Mouse (Mus musculus) cerebellum, postnatal 14 days (tissue): ENCODE measurements at regions not wholly inside any gene's neighbourhood (a gene's known extent, or its start where the extent isn't known, plus 50 kb on each side); places are given as distances from the start of the nearest gene placed in this dataset.

Experiments used
- DNase-seq, 2 experiments: peaks; one replicate each; pipeline ENCODE4 v3.0.0; 2021; ENCODE audit warnings: mixed read lengths in 2 of 2

DNA sequence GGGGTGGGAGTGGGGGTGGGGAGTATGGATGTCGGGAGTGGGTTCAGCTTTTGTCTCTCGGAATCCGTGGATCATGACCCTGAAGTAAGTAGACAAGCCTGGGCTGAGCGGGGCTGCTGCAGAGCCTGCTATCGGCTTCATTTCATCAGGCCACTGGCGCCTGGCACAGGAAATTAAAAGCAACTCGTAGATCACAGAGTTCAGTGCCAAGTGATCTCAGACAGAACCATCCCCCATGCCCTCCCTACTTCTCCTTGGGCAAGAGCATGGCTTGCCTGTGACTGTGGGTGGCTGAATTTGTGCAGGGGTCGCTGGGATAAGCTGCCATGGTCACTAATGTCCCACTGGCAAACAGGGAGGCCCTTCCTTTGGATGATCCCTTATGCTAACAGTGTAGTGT is 161.3 kb upstream of the Il12b start:
- DNase-seq, result peak in 1 of 2 experiments; percentile 9

DNA sequence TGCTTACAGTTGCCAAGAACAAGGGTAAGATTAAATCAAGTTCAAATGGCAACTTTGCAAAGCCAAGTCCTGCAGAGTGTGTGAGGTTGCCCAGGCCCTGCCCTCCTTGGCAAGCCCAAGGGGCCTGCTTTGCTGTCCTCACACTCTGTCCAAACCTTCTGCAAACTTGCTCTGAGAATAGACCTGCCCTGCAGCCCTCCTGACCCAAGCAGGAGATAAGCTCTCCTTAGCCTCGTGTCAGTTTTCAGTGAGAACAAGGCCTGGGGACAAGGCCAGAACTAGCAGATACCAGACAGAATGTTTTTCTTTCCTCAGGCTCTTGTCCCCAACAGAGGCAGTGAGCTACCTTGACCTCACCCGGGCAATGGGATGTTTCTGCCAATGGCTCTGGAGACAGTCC is 156.7 kb upstream of the Il12b start:
- DNase-seq, result no peak

DNA sequence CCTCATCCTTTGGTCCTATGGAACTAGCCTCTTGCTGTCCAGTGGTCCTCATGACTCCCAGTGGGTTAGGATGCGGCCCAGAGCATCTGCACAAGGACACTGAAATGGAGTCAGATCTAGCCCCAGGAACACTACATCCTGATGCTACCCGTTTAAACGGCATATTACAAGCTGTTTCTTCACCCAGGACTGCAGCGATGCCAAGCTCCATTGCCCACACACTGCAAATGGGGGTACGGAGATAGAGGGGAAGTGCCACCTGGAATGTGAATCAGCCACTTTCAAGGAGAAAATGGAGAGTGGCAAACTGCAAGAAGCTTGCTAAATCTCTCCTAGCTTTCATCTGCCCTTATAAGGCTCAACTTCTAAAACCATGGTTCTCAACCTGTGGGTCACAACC is 148.0 kb upstream of the Il12b start:
- DNase-seq, result no peak

DNA sequence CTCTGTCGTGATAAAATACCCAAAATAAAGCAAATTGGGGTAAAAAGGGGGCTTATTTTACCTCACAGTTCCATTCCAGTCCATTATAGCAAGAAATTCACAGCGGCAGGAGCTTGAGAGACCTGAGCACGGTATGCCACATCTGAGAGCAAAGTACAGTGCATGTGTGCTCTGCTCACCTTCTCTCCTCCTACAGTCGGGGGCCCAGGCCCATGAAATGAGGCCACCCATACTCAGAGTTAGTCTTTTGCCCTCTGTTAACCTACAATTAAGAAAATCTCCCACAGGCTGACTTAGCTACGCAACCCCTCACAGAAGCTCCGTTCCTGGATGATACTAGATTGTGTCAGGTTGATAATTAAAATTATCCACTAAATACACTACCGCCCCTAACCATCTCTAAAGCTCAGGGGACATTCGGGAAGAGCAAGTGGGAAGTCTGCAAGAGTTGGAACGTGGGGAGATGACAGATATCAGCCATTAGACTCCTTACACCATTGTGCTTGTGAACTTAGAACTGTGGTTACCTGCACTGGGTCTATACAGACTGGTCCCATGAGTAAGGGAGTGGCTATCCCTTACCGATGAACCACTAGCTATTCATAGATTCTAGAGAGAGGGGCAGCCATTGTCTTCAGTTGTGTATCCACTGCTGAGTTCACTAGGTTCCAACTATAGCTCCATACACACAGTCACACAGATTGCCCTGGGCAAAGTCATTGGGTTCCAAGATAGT is 139.3 kb upstream of the Il12b start:
- no peak for DNase-seq

DNA sequence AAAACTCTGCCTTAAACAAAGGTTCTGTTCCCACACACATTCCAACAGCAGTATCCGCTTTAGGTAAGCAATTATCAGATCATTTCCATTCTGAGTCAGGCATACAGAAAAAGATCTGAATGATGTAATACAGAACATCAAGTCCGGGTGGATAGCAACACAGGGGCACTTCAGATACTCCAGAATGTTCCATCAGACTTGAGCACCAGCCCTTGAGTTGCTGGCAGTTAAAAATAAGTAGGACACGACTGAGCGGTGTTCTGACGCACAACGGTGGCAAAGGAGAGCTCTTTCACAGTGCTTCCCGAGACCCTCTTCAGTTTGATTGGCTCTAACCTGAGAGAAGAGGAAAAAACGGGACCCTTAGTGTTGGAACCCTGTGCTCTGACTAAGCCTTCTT is 138.2 kb upstream of the Il12b start:
- no peak for DNase-seq

DNA sequence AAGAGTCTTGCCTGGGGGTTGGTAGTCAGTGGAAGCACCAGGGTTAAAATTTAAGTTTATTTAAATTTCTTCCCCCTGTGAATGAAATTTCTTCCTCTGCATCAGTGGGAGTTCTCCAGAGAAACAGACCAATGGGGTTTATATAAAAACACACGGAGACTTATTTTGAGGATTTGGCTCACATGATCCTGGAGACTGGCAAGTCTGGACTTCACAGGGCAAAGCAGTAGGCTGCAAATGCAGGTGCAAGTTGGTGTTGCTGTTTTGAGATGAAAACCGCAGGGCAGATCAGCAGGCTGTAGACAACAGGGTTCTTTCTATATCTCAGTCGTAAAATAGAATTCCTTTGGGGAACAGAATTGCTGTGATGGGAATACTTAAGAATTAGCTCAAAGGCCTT is 137.3 kb upstream of the Il12b start:
- DNase-seq, result no peak

DNA sequence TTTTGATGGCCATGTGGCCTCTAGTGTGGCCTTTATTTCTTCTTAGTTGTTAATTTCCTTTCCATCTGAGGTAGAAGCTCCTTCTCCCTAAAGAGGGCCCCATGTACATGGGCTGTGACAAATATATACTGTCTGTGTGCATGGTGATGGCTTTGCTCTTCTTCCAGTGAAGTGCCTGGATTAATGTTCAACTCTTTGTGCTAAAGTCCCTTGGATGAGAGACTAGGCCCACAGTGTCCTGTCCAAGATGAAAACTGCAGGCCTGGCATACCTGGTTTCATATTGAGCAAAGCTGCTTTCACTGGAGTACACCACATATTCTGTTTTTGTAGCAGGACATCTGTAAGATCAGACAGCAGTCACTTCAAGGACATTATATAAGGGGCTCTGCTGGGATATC is 127.6 kb upstream of the Il12b start:
- no peak for DNase-seq

DNA sequence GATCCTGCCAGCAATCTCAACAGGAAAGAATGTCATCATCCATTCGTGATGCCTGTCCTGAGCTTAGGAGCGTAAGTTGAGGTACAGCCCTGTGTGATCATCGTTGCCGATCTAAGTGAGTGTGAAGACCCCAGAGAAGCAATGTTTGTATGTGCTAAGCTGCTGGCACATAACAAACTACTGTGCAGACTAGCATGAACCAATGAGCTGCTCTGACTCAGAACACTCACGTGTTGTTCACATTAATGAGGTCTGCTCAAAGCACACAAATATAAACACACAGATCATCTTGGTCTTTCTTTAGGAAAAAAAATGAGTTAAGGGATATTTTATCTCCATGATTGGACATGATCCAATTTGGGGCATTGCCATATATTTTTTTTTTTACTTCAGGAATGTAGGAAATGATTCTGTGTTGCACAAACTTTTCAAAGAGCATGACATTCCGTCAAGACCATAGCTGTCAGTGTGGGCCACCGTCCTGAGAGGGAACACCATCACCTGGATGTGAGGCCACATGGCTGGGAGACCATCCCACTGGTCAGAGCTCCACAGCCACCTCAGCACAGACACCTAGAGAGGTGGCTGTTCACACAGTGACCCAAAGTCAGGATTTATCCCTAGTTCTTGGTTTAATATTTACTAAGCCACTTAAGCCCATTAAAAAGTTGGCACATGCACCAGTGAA is 121.2 kb upstream of the Il12b start:
- DNase-seq, result no peak

DNA sequence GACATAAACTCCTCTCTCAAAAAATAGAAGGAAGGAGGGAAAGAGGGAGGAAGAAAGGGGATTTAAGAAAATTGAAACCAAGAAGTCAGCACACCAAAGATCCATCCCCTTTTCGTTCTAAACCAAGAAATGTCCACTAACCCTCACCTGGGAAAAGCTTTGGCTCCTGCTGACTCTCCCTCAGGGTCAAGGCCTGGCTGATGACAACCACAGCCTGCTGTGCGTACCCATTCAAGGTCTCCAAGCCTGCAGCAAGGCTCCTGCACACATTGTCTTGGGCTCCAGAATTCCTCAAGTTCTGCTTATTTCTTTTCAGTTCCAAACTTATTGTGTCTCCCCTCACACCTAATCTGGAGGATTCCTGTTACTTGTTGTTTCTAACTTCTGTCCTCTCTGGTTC is 113.9 kb upstream of the Il12b start:
- no peak for DNase-seq

DNA sequence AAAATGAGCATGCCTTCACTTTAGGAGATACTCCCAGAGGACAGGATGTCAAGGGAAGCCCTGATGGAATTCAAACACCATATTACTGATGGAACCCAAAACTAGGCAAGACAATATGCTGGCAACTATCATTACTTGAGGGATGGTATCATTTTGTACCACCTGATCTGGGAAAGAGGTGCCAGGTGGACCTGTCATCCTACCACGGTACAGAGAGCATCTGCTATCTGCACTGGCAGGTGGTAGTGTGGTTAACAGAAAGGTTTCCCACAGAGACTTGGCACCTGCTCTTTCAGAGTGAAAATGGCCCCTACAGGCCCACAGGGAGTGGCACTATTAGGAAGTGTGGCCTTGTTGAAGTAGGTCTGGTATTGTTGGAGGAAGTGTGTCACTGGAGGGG is 111.0 kb upstream of the Il12b start:
- peak; percentile 79 to 80 for DNase-seq

DNA sequence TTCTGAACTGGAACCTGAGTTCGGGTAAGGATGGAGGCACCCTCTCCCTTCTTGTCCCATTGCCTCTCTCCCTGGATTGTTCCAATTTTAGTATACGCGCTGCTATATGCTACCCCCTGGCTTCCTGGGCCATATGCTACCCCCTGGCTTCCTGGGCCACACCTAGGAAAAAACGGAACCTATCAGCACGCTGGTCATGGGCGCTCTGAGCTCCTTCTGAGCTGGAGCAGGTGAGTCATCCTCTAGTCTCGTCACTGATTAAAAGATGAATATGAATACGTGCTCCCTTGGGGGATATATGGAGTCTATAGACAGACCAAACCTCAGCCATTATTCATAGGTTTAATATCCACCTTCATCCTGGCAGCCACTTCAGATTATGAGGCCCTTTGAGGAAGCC is 96.1 kb upstream of the Il12b start:
- DNase-seq, result no peak

DNA sequence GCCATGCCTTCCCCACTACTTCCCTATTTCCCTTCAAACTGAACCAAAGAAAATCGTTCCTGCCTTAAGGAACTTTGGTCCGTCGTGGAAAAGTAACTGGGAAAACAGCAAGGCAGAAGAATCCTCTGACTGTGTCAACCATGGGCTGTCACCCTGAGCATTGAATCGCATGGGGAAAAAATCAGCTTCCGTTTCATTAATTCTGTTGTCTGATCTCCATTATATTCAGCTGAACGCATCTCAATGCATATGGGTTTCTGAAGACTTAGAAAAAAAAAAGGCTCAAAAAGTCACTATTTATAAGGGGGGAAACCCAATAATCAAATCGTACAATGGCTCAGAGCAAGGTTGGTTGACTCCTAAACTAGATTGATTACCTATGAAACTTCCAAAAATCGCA is 83.8 kb upstream of the Il12b start:
- DNase-seq, result no peak

DNA sequence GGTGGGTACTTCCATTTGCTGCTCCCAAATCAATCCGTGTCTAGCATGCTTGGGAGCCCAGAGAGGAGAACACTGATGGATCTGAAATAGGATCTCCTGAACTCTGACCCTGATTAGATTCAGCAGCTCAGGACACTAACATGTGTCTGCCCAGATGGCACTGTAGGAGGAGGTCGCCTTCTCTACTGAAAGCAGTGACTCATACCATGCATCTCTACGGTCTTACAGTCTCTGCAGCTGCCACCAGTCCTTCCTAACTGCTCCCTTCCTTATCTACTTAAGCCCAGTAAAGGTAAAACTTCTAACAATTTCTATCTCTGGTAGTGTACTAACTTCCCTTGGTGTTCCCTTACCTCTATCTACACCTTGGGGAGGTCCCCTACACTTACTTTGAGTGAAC is 80.7 kb upstream of the Il12b start:
- DNase-seq, result no peak

DNA sequence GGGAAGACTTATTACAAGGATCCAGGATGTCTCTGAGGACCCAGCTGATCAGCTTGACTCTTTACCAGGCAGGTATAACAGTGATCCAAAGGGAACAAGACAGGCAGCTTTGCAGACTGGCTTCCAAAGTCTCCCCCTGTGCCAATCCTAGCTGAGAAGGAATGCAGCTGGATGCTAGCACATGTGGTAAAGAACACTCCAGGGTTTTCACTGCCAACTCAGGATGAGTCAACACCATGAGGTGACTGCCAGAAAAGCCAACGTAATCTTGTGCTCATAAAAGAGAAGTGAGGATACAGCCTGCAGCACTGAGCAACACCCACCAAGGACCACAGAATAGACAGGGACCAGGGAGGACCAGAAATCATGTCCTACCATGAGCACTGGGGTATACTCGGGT is 76.5 kb upstream of the Il12b start:
- DNase-seq, result no peak

DNA sequence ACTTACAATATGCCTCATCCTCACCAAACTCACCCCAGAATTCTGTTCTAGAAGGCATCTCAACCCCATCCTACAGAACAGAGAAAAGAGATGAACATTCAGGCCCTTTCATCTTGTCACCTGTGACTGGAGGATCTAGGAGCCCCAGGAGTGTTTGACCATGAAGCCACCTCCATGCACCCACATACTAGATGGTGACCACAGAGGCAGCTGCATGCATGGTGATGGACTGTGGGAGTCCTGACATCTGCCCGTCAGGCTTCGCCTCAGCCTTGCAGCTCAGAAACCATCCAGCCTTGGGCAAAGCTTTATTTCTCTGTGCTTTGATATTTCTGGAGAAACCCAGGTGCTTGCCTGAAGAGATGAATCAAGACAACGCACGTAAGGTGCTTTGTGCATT is 74.8 kb upstream of the Il12b start:
- no peak for DNase-seq

DNA sequence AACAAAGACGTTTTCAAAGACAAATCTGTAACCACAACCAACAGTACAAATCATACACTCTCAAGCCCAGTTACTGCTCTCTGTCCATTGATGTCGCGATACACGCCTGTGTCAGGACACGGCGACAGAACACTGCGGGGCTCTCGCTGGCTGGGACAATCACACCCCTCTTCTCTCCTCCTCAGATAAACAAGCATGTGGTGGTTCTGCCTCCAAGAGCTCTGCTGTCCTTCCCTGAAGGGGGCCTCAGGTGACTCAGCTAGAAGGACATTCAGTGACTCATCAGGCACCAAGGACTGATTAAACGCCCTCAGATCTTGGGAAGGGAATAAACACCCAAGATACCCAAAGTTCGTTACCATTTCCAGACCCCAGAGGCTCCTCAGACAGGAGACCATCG is 74.3 kb upstream of the Il12b start:
- DNase-seq, result no peak

DNA sequence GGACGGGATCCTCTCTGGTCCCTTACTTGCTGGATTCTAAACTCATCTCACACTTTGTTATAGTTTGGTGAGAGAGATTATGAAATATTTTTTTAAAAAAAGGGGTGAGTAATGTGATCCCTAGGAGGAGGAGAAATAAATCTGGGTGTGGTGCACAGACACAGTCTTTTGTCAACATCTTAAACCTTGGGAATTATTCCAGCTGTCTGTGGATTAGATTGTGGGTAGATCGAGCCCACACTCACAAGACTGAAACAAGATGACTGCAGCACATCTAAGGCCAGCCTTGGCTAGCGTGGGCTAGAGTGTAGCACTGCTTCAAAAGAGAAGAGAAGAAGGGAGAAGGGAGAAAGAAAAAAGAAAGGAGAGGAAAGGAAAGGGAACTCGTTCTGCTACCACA is 70.4 kb upstream of the Il12b start:
- DNase-seq, result no peak

DNA sequence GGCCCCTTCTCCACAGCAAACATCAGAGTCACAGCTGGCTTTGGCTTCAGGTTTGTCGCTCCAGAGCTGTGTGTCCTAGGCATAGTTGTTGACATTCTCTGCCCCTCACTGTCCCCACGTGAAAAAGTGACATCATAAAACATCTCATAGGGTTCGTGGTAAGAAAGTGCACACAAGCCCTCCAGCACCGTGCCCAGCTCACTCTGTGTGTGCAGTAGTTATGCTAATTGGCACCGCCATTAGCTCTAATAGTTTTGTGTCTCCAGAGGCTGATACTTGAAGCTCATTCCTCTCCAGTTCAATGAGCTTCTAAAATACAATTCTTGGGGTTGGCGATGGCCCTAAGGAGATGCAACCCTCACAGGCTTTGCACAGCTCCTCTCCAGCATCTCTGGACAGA is 69.4 kb upstream of the Il12b start:
- no peak for DNase-seq

DNA sequence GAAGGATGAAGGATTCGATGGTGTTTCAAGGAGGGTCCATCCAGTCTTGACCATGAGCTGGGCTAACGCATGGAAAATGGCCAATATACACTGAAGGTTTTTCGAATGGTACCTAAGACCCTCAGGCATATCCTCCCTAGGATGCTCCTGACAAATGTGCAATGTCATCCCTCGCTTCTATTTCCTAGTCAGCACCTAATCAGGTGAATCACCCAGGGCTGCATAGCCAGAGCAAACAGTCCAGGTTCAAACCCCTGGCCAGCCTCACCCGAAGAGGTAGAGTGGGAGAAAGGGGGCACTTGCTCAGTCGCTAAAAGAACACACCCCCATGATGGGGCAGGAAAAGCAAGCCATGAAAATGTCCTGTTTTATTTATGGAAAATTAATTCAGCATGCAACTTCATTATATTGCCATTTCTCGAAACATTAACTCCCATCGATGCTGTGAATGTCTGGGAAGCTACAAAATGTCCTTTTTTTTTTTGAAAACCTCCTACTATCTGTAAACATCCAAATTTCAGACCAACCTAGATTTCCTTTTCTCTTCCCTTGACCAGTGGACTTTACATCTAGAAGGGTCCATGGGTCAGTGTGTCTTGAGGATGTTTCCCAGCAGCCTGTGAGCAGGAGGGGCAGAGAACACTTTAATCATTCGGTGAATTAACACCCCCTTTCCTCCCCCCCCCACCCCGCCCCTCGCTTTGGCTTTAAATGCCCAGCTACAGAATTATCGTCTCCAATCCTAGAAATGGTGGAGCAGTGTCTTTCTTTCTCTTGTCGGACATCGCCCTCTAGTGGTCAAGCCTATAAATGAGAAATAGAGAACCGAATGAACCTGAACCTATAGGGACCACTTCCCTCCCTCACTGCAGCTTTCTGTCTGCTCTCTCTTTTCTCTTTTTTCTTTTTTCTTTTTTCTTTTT is 68.8 kb upstream of the Il12b start:
- peak; percentile 84 to 85 for DNase-seq

DNA sequence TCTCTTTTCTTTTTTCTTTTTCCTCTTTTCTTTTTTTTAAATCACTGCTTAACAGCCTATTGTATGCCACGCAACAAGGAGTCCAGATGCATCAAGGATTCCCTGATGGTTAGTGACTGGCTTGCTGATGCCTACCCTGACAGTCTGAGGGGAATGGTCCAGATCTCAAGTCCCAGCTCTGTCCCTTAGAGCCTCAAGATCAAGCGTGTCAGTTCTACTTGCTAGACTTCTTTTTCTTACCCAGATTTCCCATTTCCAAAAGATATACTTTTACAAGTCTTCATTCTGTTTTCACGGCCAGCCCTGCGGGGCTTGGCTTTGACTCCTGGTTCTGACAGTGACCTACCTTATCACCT is 68.1 kb upstream of the Il12b start:
- no peak for DNase-seq

DNA sequence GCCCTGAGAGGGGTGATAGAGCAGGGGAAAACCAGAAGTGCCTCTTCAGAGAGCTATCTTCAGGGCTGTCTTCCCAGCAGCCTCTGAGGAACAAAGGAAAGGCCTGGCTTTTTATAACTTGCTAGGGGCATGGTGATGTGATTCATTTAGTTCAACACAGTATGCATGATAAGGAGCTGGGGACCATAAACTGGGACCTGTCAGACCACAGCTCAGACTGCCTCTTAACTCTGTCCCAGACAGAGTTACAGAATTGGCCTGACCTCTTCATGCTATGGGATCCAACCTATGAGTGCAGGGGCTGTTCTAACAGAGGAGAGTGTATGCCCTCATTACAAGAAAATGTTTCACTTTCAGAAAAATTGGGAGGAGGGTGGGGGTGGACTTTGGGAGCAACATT is 59.3 kb upstream of the Il12b start:
- no peak for DNase-seq

DNA sequence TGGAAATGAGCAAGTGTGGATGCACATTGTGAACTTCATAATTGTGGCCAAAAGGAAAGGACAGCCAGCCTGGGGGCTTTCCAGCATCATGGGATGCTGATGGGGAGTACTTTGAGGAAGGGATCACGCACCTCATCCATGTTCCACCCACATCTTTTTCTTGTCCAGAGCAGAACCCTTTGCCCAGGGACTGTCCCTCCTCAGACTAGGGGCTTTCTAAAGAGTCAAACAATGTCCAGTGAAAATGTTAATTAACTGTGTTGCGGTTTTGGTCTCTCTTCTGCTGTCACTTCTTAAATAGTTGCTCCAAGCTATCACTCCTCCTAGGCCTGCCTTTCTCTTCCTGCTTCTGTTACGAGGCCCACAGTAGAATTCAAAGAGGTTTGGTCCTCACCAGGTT is 51.6 kb upstream of the Il12b start:
- no peak for DNase-seq

DNA sequence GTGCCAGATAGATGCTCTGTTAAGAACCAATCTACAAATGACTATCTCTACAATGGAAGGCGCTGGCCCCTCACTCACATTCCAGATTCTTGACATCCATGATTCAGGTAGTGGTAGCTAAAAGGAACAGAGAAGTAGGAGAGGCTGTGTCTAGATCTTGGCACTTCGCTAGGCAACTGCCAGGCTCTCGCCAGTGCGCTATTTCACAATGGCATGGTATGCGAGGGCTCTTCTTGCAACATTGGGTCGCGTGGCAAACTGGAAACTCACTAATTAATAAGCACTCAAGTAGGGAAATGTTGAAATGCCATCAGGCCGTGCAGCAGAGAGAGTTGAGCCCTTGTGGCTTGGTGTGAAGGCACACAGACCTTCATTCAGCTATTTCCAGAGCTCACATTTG is 50.3 kb upstream of the Il12b start:
- no peak for DNase-seq
